ENCODE assay signal across 22 mouse cellular contexts in genomic region chr6:124373584-124374206, GRCm38 (mm10). TPM values are rescaled to one million over a fixed set of nuclear protein-coding genes. Genes with fewer than 3 reads are reported as not detected.
DNase-seq lines count a peak whose midpoint lies in the region; TF ChIP-seq lines count a peak whose summit lies in the region.
"Had no signal": no experiment of that assay in that cellular context is flagged by ENCODE, and none has a peak within 500 bp of the region (broad histone marks: within the 10 kb centered on the region; RNA-seq: fewer than 3 reads in every experiment).

No protein-coding gene starts in this region.

- TF ChIP-seq RAD21 in MEL (IDR thresholded peaks at IDR 0.05; ENCODE audit: low read depth, low read length) = no peak

- intact Hi-C loops in heart, adult 2 months (cut with DNase I) = no loop called here
- intact Hi-C loops in heart, postnatal 14 days (cut with DNase I) = no loop called here

- H3K4me3 ChIP-seq in heart, adult 2 months = no peak overlapping the region
- H3K4me3 ChIP-seq in MEL (ENCODE audit: control insufficient read depth in 1 of 2, insufficient read depth in 1 of 2, low read depth in 2 of 2, low read length in 2 of 2) (no peak overlapping the region), macrophage (ENCODE audit: inconsistent target) (no peak overlapping the region)
- no peak overlapping the region for H3K4me3 ChIP-seq in lung, adult 2 months (replicated peaks; ENCODE audit: extremely low read depth, low read depth, low read length)
- H3K4me3 ChIP-seq: erythroblast, embryonic 14.5 days; hindbrain, embryonic 12.5 days; left cerebral cortex, adult 2 months; limb, embryonic 10.5 days; midbrain, embryonic 13.5 days; myocyte had no signal

- TF ChIP-seq POLR2A in heart, adult 2 months (IDR thresholded peaks at IDR 0.05; ENCODE audit: insufficient read depth, low read depth, low read length) = no peak
- peak in 1 of 2 experiments; percentile 39; a peak in 1 of 4 replicates for TF ChIP-seq POLR2A in MEL (IDR thresholded peaks at IDR 0.05; ENCODE audit: control insufficient read depth in 1 of 2, insufficient read depth in 1 of 2, low read depth in 1 of 2, low read length in 2 of 2, poor library complexity in 1 of 2)
- TF ChIP-seq POLR2A in lung, adult 2 months (IDR thresholded peaks at IDR 0.05; ENCODE audit: borderline replicate concordance, extremely low read depth, low read depth, low read length) = no peak

- DNase-seq in heart, adult 2 months = peak in 1 of 2 experiments; percentile 21
- no peak for DNase-seq in heart, postnatal 14 days
- DNase-seq in 416B (ENCODE audit: low read depth) = peak; percentile 35
- peak; percentile 85 for DNase-seq in MEL (ENCODE audit: low read depth, low spot score)
- no peak for DNase-seq in thymus, postnatal 25 days
- no peak for DNase-seq in kidney, postnatal 10 days
- no peak for DNase-seq in lung, adult 2 months
- DNase-seq: adrenal gland, postnatal 25 days; cerebellum, adult 8-10 months; gastrocnemius, postnatal 25 days; kidney, adult 2 months; kidney, postnatal 25 days; lung, embryonic 14.5 days; right cerebral cortex, postnatal 14 days; spleen, adult 18-20 months had no signal

- no peaks in the 10 kb centered on the region for H3K27me3 ChIP-seq in heart, adult 2 months (ENCODE audit: control insufficient read depth, insufficient read depth, low read length)
- H3K27me3 ChIP-seq in MEL (ENCODE audit: control insufficient read depth in 1 of 2, insufficient read depth in 2 of 2, low read length in 2 of 2) = no peaks in the 10 kb centered on the region
- H3K27me3 ChIP-seq: hindbrain, embryonic 12.5 days; midbrain, embryonic 13.5 days had no signal

- 63% methylated on average over 6 of the region's 6 CpGs for whole genome bisulfite sequencing in heart, adult 2 months
- 8% methylated on average over 6 of the region's 6 CpGs for WGBS in macrophage (ENCODE audit: missing documents)
- WGBS in lung, adult 2 months = 73% methylated on average over 6 of the region's 6 CpGs

- H3K9ac ChIP-seq in heart, adult 2 months (ENCODE audit: low read depth, low read length) = no peak overlapping the region
- peak overlapping the region; percentile 49 for H3K9ac ChIP-seq in MEL (ENCODE audit: control insufficient read depth, low read depth, low read length, poor library complexity, severe bottlenecking)
- H3K9ac ChIP-seq: hindbrain, embryonic 12.5 days; lung, embryonic 14.5 days; midbrain, embryonic 13.5 days had no signal

- TF ChIP-seq EP300 in heart, adult 2 months (IDR thresholded peaks at IDR 0.05; ENCODE audit: insufficient read depth, low read depth, low read length) = no peak
- TF ChIP-seq EP300 in MEL (IDR thresholded peaks at IDR 0.05; ENCODE audit: low read depth in 1 of 2, low read length in 2 of 2) = peak; percentile 79 to 84

- H3K9me3 ChIP-seq in MEL (replicated peaks; ENCODE audit: insufficient read depth, low read length) = no peaks in the 10 kb centered on the region
- H3K9me3 ChIP-seq: hindbrain, embryonic 12.5 days; limb, embryonic 10.5 days; midbrain, embryonic 13.5 days had no signal

- H3K27ac ChIP-seq in heart, adult 2 months = peak overlapping the region; percentile 61; the same call in 1 of the 2 replicates
- H3K27ac ChIP-seq in MEL (ENCODE audit: control insufficient read depth, low read depth, low read length) (peak overlapping the region; percentile 98), macrophage (peak overlapping the region; percentile 98)
- H3K27ac ChIP-seq: hindbrain, embryonic 12.5 days; left cerebral cortex, adult 2 months; limb, embryonic 10.5 days; midbrain, embryonic 13.5 days had no signal

- peaks cover 7% of the 10 kb centered on the region for H3K4me1 ChIP-seq in heart, adult 2 months (ENCODE audit: control insufficient read depth, insufficient read depth, low read length)
- H3K4me1 ChIP-seq in MEL (ENCODE audit: control insufficient read depth in 1 of 2, insufficient read depth in 2 of 2, low read length in 2 of 2) = peaks cover 28 to 36% of the 10 kb centered on the region in 2 experiments
- H3K4me1 ChIP-seq in lung, adult 2 months (ENCODE audit: control insufficient read depth, insufficient read depth, low read length) = no peaks in the 10 kb centered on the region
- H3K4me1 ChIP-seq: hindbrain, embryonic 12.5 days; limb, embryonic 10.5 days; midbrain, embryonic 13.5 days had no signal

- peaks cover 5% of the 10 kb centered on the region; the same call in 1 of the 2 replicates for H3K36me3 ChIP-seq in heart, adult 2 months (ENCODE audit: control insufficient read depth, insufficient read depth, low read length)
- H3K36me3 ChIP-seq in MEL (ENCODE audit: control insufficient read depth in 1 of 2, insufficient read depth in 2 of 2, low read length in 2 of 2) = peaks cover 0 to 46% of the 10 kb centered on the region in 2 experiments; a peak in 2 of 4 replicates
- no peaks in the 10 kb centered on the region for H3K36me3 ChIP-seq in macrophage (ENCODE audit: inconsistent target)
- H3K36me3 ChIP-seq: hindbrain, embryonic 12.5 days; limb, embryonic 10.5 days; midbrain, embryonic 13.5 days had no signal

- TF ChIP-seq CTCF in heart, adult 2 months (IDR thresholded peaks at IDR 0.05) = no peak
- no peak for TF ChIP-seq CTCF in MEL (IDR thresholded peaks at IDR 0.05 in 2 of 3, conservative IDR thresholded peaks at IDR 0.05 in 1 of 3; ENCODE audit: control insufficient read depth in 1 of 3, insufficient read depth in 1 of 3, low read depth in 2 of 3, low read length in 3 of 3, poor library complexity in 1 of 3, severe bottlenecking in 1 of 3)
- TF ChIP-seq CTCF in lung, adult 2 months (IDR thresholded peaks at IDR 0.05; ENCODE audit: insufficient read depth, low read length) = no peak

- no peaks in the 10 kb centered on the region for H3K79me2 ChIP-seq in heart, adult 2 months (replicated peaks; ENCODE audit: control insufficient read depth, insufficient read depth, low read length)
- H3K79me2 ChIP-seq in MEL (ENCODE audit: control insufficient read depth, insufficient read depth, low read length, poor library complexity) = no peaks in the 10 kb centered on the region
- no peaks in the 10 kb centered on the region for H3K79me2 ChIP-seq in macrophage (ENCODE audit: inconsistent target)

TF ChIP-seq in MEL, 35 proteins besides CTCF, POLR2A, EP300 and RAD21 (continues in another document):
- TF ChIP-seq ZKSCAN1 (IDR thresholded peaks at IDR 0.05; ENCODE audit: low read depth, low read length) (no peak), GATA1 (IDR thresholded peaks at IDR 0.05; ENCODE audit: low read depth, low read length) (peak; percentile 37; the same call in 1 of the 2 replicates), POLR2AphosphoS2 (IDR thresholded peaks at IDR 0.05; ENCODE audit: low read length) (no peak), TBP (IDR thresholded peaks at IDR 0.05; ENCODE audit: low read depth, low read length) (peak; percentile 62), MAFK (IDR thresholded peaks at IDR 0.05; ENCODE audit: borderline replicate concordance, low read depth, low read length) (0 out of 2 replicates have a peak, but pooled peaks have one; percentile 17), TAL1 (IDR thresholded peaks at IDR 0.05; ENCODE audit: low read length) (peak; percentile 82), ZMIZ1 (IDR thresholded peaks at IDR 0.05; ENCODE audit: low read depth, low read length) (no peak), BHLHE40 (IDR thresholded peaks at IDR 0.05; ENCODE audit: borderline replicate concordance, low read depth, low read length) (no peak), USF1 (IDR thresholded peaks at IDR 0.05; ENCODE audit: low read depth, low read length) (no peak), CHD2 (IDR thresholded peaks at IDR 0.05; ENCODE audit: low read length) (no peak), ZC3H11A (IDR thresholded peaks at IDR 0.05; ENCODE audit: low read depth, low read length) (no peak), MAX (IDR thresholded peaks at IDR 0.05; ENCODE audit: low read length) (peak; percentile 68), NRF1 (IDR thresholded peaks at IDR 0.05; ENCODE audit: insufficient read depth, low read depth, low read length, poor library complexity, severe bottlenecking) (no peak), USF2 (IDR thresholded peaks at IDR 0.05; ENCODE audit: borderline replicate concordance in 1 of 2, insufficient read depth in 1 of 2, low read depth in 1 of 2, low read length in 2 of 2) (no peak), MYB (IDR thresholded peaks at IDR 0.05; ENCODE audit: low read depth, low read length) (peak; percentile 66), JUND (IDR thresholded peaks at IDR 0.05; ENCODE audit: low read depth, low read length) (peak; percentile 24; the same call in 1 of the 2 replicates), SMC3 (IDR thresholded peaks at IDR 0.05; ENCODE audit: low read depth, low read length) (no peak), UBTF (IDR thresholded peaks at IDR 0.05; ENCODE audit: borderline replicate concordance, insufficient read depth, low read depth, low read length) (no peak), E2F4 (IDR thresholded peaks at IDR 0.05; ENCODE audit: borderline replicate concordance, low read depth, low read length) (no peak), KAT2A (conservative IDR thresholded peaks at IDR 0.05; ENCODE audit: low read depth, low read length) (no peak), ELF1 (IDR thresholded peaks at IDR 0.05; ENCODE audit: low read depth, low read length) (0 out of 2 replicates have a peak, but pooled peaks have one; percentile 59), SIN3A (IDR thresholded peaks at IDR 0.05; ENCODE audit: low read length) (peak; percentile 69), MAZ (IDR thresholded peaks at IDR 0.05; ENCODE audit: low read depth, low read length) (no peak), ZNF384 (IDR thresholded peaks at IDR 0.05; ENCODE audit: low read depth, low read length) (peak; percentile 78), CHD1 (IDR thresholded peaks at IDR 0.05; ENCODE audit: low read depth, low read length) (no peak), GABPA (IDR thresholded peaks at IDR 0.05; ENCODE audit: low read depth, low read length) (no peak), POLR2AphosphoS5 (IDR thresholded peaks at IDR 0.05; ENCODE audit: borderline replicate concordance, low read depth, low read length) (no peak)

RNA-seq across cellular contexts. Expression of gene Pex5, which starts 41.2 kb away (rescaled TPM):
- 10 to 100 TPM; 21.9 to 25.7 TPM for total RNA-seq in heart, adult 2 months (2021)
- 20.8 and 30.1 TPM in 2 replicates for polyA plus RNA-seq in heart, adult 2 months (2012; rRNA removed)
- total RNA-seq in heart, postnatal 14 days (2021) = 10 to 100 TPM; 26.9 to 27.4 TPM
- total RNA-seq in MEL (2012; rRNA removed) = 56.0 and 63.1 TPM in 2 replicates
- polyA plus RNA-seq in MEL (2012; ENCODE audit: insufficient read depth in 1 of 2, insufficient read length in 2 of 2, low read depth in 1 of 2, low replicate concordance in 2 of 2, missing spikeins in 1 of 2) = 10 to 100 TPM in 1 of 2 experiments, not detected in 1; 63.0 TPM
- total RNA-seq in macrophage (2018; cell fraction: chromatin; rRNA removed) = 100 to 1,000 TPM in 2 of 26 experiments, 10 to 100 TPM in 24; 19.6 to 131 (median 50.2) TPM
- total RNA-seq in macrophage (2018; cell fraction: cytosol; rRNA removed) = 10 to 100 TPM; 12.2 to 33.3 (median 22.4) TPM
- 10 to 100 TPM; 18.5 to 56.1 (median 28.7) TPM for total RNA-seq in macrophage (2018; cell fraction: nucleus; rRNA removed)
- 10.3 to 26.7 TPM (median 23.7 TPM) in 3 replicates for polyA plus RNA-seq in macrophage (2018)
- 24.2 and 31.2 TPM in 2 replicates for polyA plus RNA-seq in lung, adult 2 months (2012; rRNA removed)

Comparison
In these comparisons a context has a peak if more than half of its experiments do, and no peak if none do; other contexts are left out.
1. DNase-seq: peak in 416B (single experiment) and MEL (single experiment); none in heart, postnatal 14 days (0 of 2), thymus, postnatal 25 days (single experiment), kidney, postnatal 10 days (single experiment) and lung, adult 2 months (single experiment).
2. Peak in every context shown above with its lines, with median percentiles within 50 percentile points of each other: H3K27ac ChIP-seq.